In the genomic region with DNA sequence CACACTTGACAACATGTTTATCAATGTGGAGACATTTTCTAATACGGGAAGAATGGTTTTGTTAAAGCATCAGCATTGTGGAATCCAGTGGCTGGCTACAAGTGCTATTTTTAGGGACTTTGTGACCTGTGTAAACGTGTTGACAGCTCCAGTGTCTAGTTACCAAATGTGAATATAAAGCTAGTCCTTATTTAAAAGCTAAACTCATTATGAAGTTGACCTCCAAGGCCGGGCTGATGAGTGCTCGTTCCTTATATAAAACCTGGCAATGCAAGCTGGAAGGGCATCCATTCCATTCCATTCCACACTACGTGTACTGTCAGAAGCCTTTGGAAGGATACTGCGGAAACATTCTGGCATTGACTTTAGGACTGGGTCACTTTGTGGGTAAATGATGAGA, we compare ENCODE assay signal across 30 mouse cellular contexts. TPM values are rescaled to one million over a fixed set of nuclear protein-coding genes. Genes with fewer than 3 reads are reported as not detected.
DNase-seq lines count a peak whose midpoint lies in the region; ATAC-seq lines count a peak whose summit lies in the region.
"Had no signal": no experiment of that assay in that cellular context is flagged by ENCODE, and none has a peak within 500 bp of the region (broad histone marks: within the 10 kb centered on the region; RNA-seq: fewer than 3 reads in every experiment).

No protein-coding gene starts in this region.

- no peak for ATAC-seq in heart, embryonic 11.5 days (replicated peaks; ENCODE audit: insufficient number of reproducible peaks, low FRiP score, low TSS enrichment)
- ATAC-seq in heart, embryonic 16.5 days (replicated peaks; ENCODE audit: extremely low read depth, insufficient read depth, low FRiP score), result peak; percentile 77
- ATAC-seq: CD4-positive, CD25-positive, alpha-beta regulatory T cell, adult 4 months; forebrain, postnatal 0 days; hindbrain, postnatal 0 days; intestine, embryonic 15.5 days had no signal

- H3K27ac ChIP-seq in heart, embryonic 11.5 days (ENCODE audit: low read depth, low read length), result peak overlapping the region; percentile 67
- H3K27ac ChIP-seq in heart, embryonic 16.5 days (ENCODE audit: low read length), result peak overlapping the region; percentile 82
- H3K27ac ChIP-seq: forebrain, embryonic 12.5 days; hindbrain, embryonic 12.5 days; hindbrain, postnatal 0 days; intestine, embryonic 15.5 days; layer of hippocampus, adult 2 months; limb, embryonic 10.5 days; limb, embryonic 15.5 days; liver, embryonic 14.5 days; stomach, postnatal 0 days had no signal

- H3K4me2 ChIP-seq in heart, embryonic 11.5 days, result no peak overlapping the region
- H3K4me2 ChIP-seq in heart, embryonic 16.5 days (ENCODE audit: low read depth, low read length), result peak overlapping the region; percentile 3; the same call in 1 of the 2 replicates
- H3K4me2 ChIP-seq: forebrain, embryonic 12.5 days; hindbrain, embryonic 12.5 days; intestine, embryonic 15.5 days; limb, embryonic 15.5 days; lung, embryonic 14.5 days had no signal

- no peaks in the 10 kb centered on the region for H3K36me3 ChIP-seq in heart, embryonic 11.5 days (ENCODE audit: control insufficient read depth, insufficient read depth, low read length)
- H3K36me3 ChIP-seq in heart, embryonic 16.5 days (ENCODE audit: control insufficient read depth, insufficient read depth), result no peaks in the 10 kb centered on the region
- H3K36me3 ChIP-seq: forebrain, embryonic 12.5 days; hindbrain, embryonic 12.5 days; intestine, embryonic 15.5 days; limb, embryonic 10.5 days; limb, embryonic 15.5 days had no signal

- no peak overlapping the region for H3K9ac ChIP-seq in heart, embryonic 11.5 days (ENCODE audit: low read depth, low read length)
- no peak overlapping the region for H3K9ac ChIP-seq in heart, embryonic 16.5 days (ENCODE audit: low read length)
- H3K9ac ChIP-seq: forebrain, embryonic 12.5 days; forebrain, postnatal 0 days; hindbrain, embryonic 12.5 days; intestine, embryonic 15.5 days; limb, embryonic 15.5 days; liver, embryonic 14.5 days; lung, embryonic 14.5 days had no signal

- peaks cover 9% of the 10 kb centered on the region; the same call in 1 of the 2 replicates for H3K4me1 ChIP-seq in heart, embryonic 11.5 days (ENCODE audit: control insufficient read depth, insufficient read depth, low read length)
- H3K4me1 ChIP-seq in heart, embryonic 16.5 days (ENCODE audit: control insufficient read depth, insufficient read depth, low read length), result peaks cover 24% of the 10 kb centered on the region
- H3K4me1 ChIP-seq: forebrain, embryonic 12.5 days; hindbrain, embryonic 12.5 days; limb, embryonic 15.5 days had no signal

- intact Hi-C loops in heart, postnatal 25 days (cut with DNase I), result no loop called here
- intact Hi-C loops in left cerebral cortex, postnatal 36 days (cut with DNase I), result no loop called here

- H3K4me3 ChIP-seq in heart, embryonic 11.5 days (ENCODE audit: low read depth, low read length), result no peak overlapping the region
- H3K4me3 ChIP-seq in heart, embryonic 16.5 days (ENCODE audit: low read length), result no peak overlapping the region
- H3K4me3 ChIP-seq: erythroblast, embryonic 14.5 days; forebrain, embryonic 12.5 days; hindbrain, embryonic 12.5 days; intestine, embryonic 15.5 days; layer of hippocampus, adult 2 months; limb, embryonic 10.5 days; limb, embryonic 15.5 days had no signal

- no peaks in the 10 kb centered on the region for H3K9me3 ChIP-seq in heart, embryonic 11.5 days (replicated peaks; ENCODE audit: control insufficient read depth, low read length)
- H3K9me3 ChIP-seq in heart, embryonic 16.5 days (replicated peaks; ENCODE audit: control insufficient read depth, low read length), result no peaks in the 10 kb centered on the region
- H3K9me3 ChIP-seq: forebrain, embryonic 12.5 days; hindbrain, embryonic 12.5 days; intestine, embryonic 15.5 days; limb, embryonic 10.5 days; limb, embryonic 15.5 days had no signal

- 49% methylated on average over 6 of the region's 6 CpGs for WGBS in heart, embryonic 11.5 days (ENCODE audit: insufficient replicate concordance)
- 32% methylated on average over 6 of the region's 6 CpGs for whole genome bisulfite sequencing in heart, embryonic 16.5 days

- no peaks in the 10 kb centered on the region for H3K27me3 ChIP-seq in heart, embryonic 11.5 days (ENCODE audit: control insufficient read depth, insufficient read depth, low read length)
- H3K27me3 ChIP-seq in heart, embryonic 16.5 days (ENCODE audit: control insufficient read depth, insufficient read depth, low read length), result no peaks in the 10 kb centered on the region
- H3K27me3 ChIP-seq: forebrain, embryonic 12.5 days; hindbrain, embryonic 12.5 days; intestine, embryonic 15.5 days; limb, embryonic 15.5 days had no signal

- peak; percentile 43 to 74 for DNase-seq in heart, adult 18-20 months
- DNase-seq in heart, postnatal 25 days (ENCODE audit: low spot score), result no peak
- DNase-seq in left cerebral cortex, postnatal 36 days (ENCODE audit: low spot score in 2 of 2), result no peak
- DNase-seq in urinary bladder, adult 2 months (ENCODE audit: low spot score), result no peak
- DNase-seq in embryo, embryonic 10.5 days (ENCODE audit: low spot score), result no peak
- DNase-seq: adrenal gland, postnatal 25 days; cerebellum, adult 18-20 months; cerebellum, postnatal 10 days; forebrain, postnatal 0 days; kidney, adult 2 months; kidney, postnatal 36 days; lung, embryonic 14.5 days; lung, postnatal 14 days; midbrain, embryonic 14.5 days; retina, postnatal 1 day; thymus, adult 18-20 months; thymus, postnatal 25 days had no signal

RNA-seq across cellular contexts. Expression of a gene that starts 34.4 kb away (rescaled TPM):
- total RNA-seq in heart, adult 18-20 months (2021), result 10 to 100 TPM; 38.5 to 38.6 TPM
- total RNA-seq in heart, postnatal 25 days (2021), result 10 to 100 TPM; 38.8 to 42.5 TPM
- polyA plus RNA-seq in heart, embryonic 11.5 days (2014; fragmentation: Nextera tagmentation; extraction: Ambion mirVana), result 79.6 and 83.6 TPM in 2 replicates
- 42.3 and 47.0 TPM in 2 replicates for polyA plus RNA-seq in heart, embryonic 16.5 days (2015; fragmentation: Nextera tagmentation; extraction: Ambion mirVana)
- total RNA-seq in left cerebral cortex, postnatal 36 days (2021), result 10 to 100 TPM; 59.0 to 86.8 TPM
- 56.2 and 59.7 TPM in 2 replicates for polyA plus RNA-seq in urinary bladder, adult 2 months (2012; rRNA removed)

Comparison
In these comparisons a context has a peak if more than half of its experiments do, and no peak if none do; other contexts are left out.
1. DNase-seq: peak in heart, adult 18-20 months (2 of 2); none in heart, postnatal 25 days (single experiment), left cerebral cortex, postnatal 36 days (0 of 2), urinary bladder, adult 2 months (single experiment) and embryo, embryonic 10.5 days (single experiment).